Mouse (Mus musculus) spleen, adult 2 months (tissue): ENCODE data around the gene Arhgap31. TPM values are rescaled to one million over a fixed set of nuclear protein-coding genes. Genes with fewer than 3 reads are reported as not detected.

Experiments
- DNase-seq, 2 experiments: peaks; one replicate each; pipeline versions ENCODE4 v3.0.0 to v3.0.0-alpha.2; 2012 to 2021; ENCODE audit warnings: low spot score in 2 of 2, low read depth in 1 of 2
- H3K27ac ChIP-seq: fragments of 200-500 bp; 2 replicates; pipeline ENCODE4 v1.5.1; 2012; ENCODE audit warnings: low read length, inconsistent platforms; ENCODE audit not compliant: insufficient read depth
- H3K27me3 ChIP-seq: fragments of 200-500 bp; 2 replicates; pipeline ENCODE4 v1.6.1; 2012; ENCODE audit warnings: mild to moderate bottlenecking, moderate library complexity, low read length, inconsistent platforms; ENCODE audit not compliant: control insufficient read depth, insufficient read depth
- H3K36me3 ChIP-seq: fragments of 200-500 bp; 2 replicates; pipeline ENCODE4 v1.6.1; 2012; ENCODE audit warnings: mild to moderate bottlenecking, low read length, inconsistent platforms; ENCODE audit not compliant: control insufficient read depth, insufficient read depth
- H3K4me1 ChIP-seq: fragments of 200-500 bp; 2 replicates; pipeline ENCODE4 v1.6.1; 2011; ENCODE audit warnings: inconsistent platforms; ENCODE audit not compliant: control insufficient read depth, insufficient read depth, insufficient read length
- H3K4me3 ChIP-seq: fragments of 200-500 bp; 2 replicates; pipeline ENCODE4 v1.5.1; 2011; ENCODE audit warnings: mild to moderate bottlenecking, inconsistent platforms; ENCODE audit not compliant: insufficient read depth, insufficient read length; ENCODE audit errors: extremely low read depth
- CTCF ChIP-seq: fragments of 200-500 bp; IDR thresholded peaks from 2 replicates; pipeline ENCODE4 v1.5.1; 2011; ENCODE audit warnings: mild to moderate bottlenecking, inconsistent platforms; ENCODE audit not compliant: insufficient read depth, insufficient read length, insufficient replicate concordance; ENCODE audit errors: extremely low read depth
- POLR2A ChIP-seq: fragments of 200-500 bp; IDR thresholded peaks from 2 replicates; pipeline ENCODE4 v1.6.1; 2011; ENCODE audit warnings: low read depth, low read length, inconsistent platforms
- WGBS: fragments of 180-500 bp; shearing (Covaris S2); methylation state at CpG from one replicate; pipeline ENCODE4 v1.1.7; 2018; 5-methylcytosine and 5-hydroxymethylcytosine counted together
- polyA plus RNA-seq: library from polyadenylated mRNA; depleted of rRNA; stranded (reverse); fragments of >200 nt; gene quantifications from 2 replicates; pipeline ENCODE4 v1.2.3, GENCODE M21; 2012

Gene Arhgap31
- polyA plus RNA-seq, 1 experiment, result 3.7 TPM

DNA sequence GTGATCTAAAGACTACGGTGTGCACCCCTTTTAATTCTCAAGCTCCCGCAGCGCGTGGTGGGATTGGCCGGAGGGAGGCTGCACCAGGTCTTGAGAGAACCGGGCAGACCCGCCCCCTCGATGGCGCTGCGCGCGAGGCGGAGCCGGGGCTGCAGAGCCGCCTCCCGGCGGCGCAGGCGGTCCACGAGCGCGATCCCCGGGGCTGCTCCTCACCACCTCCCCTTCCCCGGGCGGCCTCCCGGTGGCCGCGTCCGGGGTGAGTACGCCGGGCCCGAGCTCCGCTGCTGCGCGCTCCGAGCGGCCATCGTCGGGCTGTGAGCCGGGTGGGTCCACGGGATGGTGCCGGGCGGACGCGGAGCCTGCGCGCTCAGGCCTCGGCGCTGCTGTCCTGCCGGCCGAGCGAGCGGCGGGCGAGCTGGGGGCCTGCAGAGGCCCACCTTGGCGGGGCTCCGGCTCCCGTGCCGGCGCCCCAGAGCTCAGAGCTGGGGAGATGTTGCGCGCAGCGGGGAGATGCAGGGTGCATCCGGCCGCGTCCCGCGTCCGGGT lies 29.1 kb upstream of the Arhgap31 start, which contains the start of gene B4galt4:
B4galt4 (plus strand) TSS at position 152 of the 546 bp plus-strand sequence.
- no peak for TF ChIP-seq CTCF
- TF ChIP-seq POLR2A, result no peak
- Histone ChIP-seq H3K27ac (no peak within 1 kb of the TSS), H3K4me3 (peak within 1 kb of the TSS; percentile 63), H3K4me1 (peaks cover 3% of the 10 kb centered on the region; the same call in 1 of the 2 replicates), H3K27me3 (no peaks in the 10 kb centered on the region), H3K36me3 (no peaks in the 10 kb centered on the region)
- DNase-seq, result peak in 1 of 2 experiments; percentile 27
- WGBS, result under 1% methylated on average over 69 of the region's 69 CpGs

- H3K27me3 ChIP-seq, result no peaks in the 10 kb centered on the region
- H3K36me3 ChIP-seq, result no peaks in the 10 kb centered on the region
- no peak for DNase-seq
- H3K4me3 ChIP-seq, result no peak overlapping the region
- no peak overlapping the region for H3K27ac ChIP-seq
- no peak for TF ChIP-seq CTCF
- TF ChIP-seq POLR2A, result no peak
- WGBS, result 59% methylated on average over 13 of the region's 13 CpGs
- H3K4me1 ChIP-seq, result peaks cover 3% of the 10 kb centered on the region; the same call in 1 of the 2 replicates
Measured at GRCm38 (mm10) chr16:38741204-38741903, 28.3 kb upstream of the Arhgap31 start.

DNA sequence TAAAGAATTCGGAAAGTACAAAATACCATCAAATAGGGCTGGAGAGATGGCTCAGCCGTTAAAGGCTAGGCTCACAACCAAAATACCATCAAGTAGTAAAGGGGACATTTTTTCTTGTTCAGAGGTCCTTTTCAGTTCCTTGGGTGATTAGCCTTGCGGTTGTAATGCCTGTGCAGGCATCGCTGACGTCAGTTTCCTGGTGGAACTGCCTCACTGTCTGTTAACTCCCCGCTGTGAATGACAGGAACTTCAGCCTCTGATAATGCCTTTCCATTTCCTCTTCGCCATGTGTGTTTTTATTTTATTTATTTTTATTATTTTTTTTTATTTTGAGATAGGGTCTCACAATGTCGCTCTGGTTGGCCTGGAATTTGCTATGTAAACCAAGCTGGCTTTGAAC lies 17.8 kb upstream of the Arhgap31 start:
- no peaks in the 10 kb centered on the region; the same call in 1 of the 2 replicates for H3K4me1 ChIP-seq
- TF ChIP-seq CTCF, result no peak
- no peak for TF ChIP-seq POLR2A

GRCm38 (mm10) chr16:38729610-38730288 lies 16.7 kb upstream of the Arhgap31 start:
- 31% methylated on average over 15 of the region's 15 CpGs for WGBS
- no peak overlapping the region for H3K4me3 ChIP-seq

More for the DNA sequence above, 17.8 kb upstream of the Arhgap31 start:
- 8% methylated on average over 8 of the region's 8 CpGs for WGBS
- Histone ChIP-seq H3K27me3 (no peaks in the 10 kb centered on the region), H3K27ac (no peak overlapping the region), H3K4me3 (no peak overlapping the region), H3K36me3 (no peaks in the 10 kb centered on the region)
- DNase-seq, result peak; percentile 20 to 42

GRCm38 (mm10) chr16:38729139-38729538 lies 16.1 kb upstream of the Arhgap31 start:
- no peak for DNase-seq
- WGBS, result 78% methylated on average over 6 of the region's 6 CpGs

More at GRCm38 (mm10) chr16:38729610-38730288, 16.7 kb upstream of the Arhgap31 start:
- Histone ChIP-seq H3K27ac (no peak overlapping the region), H3K27me3 (no peaks in the 10 kb centered on the region), H3K4me1 (no peaks in the 10 kb centered on the region; the same call in 1 of the 2 replicates), H3K36me3 (no peaks in the 10 kb centered on the region)
- TF ChIP-seq CTCF, result no peak
- TF ChIP-seq POLR2A, result no peak
- peak in 1 of 2 experiments; percentile 32 for DNase-seq

DNA sequence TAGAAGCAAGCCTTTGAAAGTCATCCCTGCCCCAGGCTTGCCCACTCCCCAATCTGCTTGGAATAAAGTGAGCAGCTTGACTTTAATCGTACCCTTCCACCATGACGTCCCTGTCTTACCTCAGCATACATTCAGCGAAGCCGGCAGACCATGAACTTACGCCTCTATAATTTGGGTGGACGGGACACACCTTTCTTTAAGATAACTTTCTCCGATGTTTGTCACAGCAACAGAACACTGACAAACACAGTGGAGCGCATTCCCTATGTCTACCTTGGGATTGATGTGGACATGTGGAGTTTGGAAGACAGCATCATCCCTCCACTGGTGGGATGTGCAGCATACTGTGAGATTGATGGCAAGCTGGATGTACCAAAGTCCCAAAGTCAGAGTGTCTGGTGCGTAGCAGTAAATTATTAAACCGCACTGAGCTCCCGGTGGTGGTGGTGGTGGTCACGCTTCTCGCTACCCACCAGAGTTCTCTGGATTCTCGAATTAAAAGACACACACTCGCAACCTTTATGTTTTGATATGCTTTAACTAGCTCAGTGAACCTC lies 15.6 kb upstream of the Arhgap31 start:
- no peaks in the 10 kb centered on the region for H3K36me3 ChIP-seq
- TF ChIP-seq POLR2A (no peak), CTCF (no peak)
- H3K4me3 ChIP-seq, result no peak overlapping the region
- WGBS, result 94% methylated on average over 15 of the region's 15 CpGs
- H3K27me3 ChIP-seq, result no peaks in the 10 kb centered on the region
- H3K27ac ChIP-seq, result no peak overlapping the region
- no peaks in the 10 kb centered on the region; the same call in 1 of the 2 replicates for H3K4me1 ChIP-seq
- DNase-seq, result no peak

More at GRCm38 (mm10) chr16:38729139-38729538, 16.1 kb upstream of the Arhgap31 start:
- no peak for TF ChIP-seq CTCF
- TF ChIP-seq POLR2A, result no peak
- no peak overlapping the region for H3K4me3 ChIP-seq
- H3K4me1 ChIP-seq, result no peaks in the 10 kb centered on the region; the same call in 1 of the 2 replicates
- H3K27me3 ChIP-seq, result no peaks in the 10 kb centered on the region
- H3K27ac ChIP-seq, result no peak overlapping the region
- H3K36me3 ChIP-seq, result no peaks in the 10 kb centered on the region
